Mouse (Mus musculus): ENCODE measurements around the gene Ptgds. TPM values are rescaled to one million over a fixed set of nuclear protein-coding genes. Genes with fewer than 3 reads are reported as not detected.
A peak's percentile ranks its signal among the peaks of the same experiment; 100 is the strongest.

Gene Ptgds
- polyA plus RNA-seq, 1 experiment = 0.80 TPM

DNA sequence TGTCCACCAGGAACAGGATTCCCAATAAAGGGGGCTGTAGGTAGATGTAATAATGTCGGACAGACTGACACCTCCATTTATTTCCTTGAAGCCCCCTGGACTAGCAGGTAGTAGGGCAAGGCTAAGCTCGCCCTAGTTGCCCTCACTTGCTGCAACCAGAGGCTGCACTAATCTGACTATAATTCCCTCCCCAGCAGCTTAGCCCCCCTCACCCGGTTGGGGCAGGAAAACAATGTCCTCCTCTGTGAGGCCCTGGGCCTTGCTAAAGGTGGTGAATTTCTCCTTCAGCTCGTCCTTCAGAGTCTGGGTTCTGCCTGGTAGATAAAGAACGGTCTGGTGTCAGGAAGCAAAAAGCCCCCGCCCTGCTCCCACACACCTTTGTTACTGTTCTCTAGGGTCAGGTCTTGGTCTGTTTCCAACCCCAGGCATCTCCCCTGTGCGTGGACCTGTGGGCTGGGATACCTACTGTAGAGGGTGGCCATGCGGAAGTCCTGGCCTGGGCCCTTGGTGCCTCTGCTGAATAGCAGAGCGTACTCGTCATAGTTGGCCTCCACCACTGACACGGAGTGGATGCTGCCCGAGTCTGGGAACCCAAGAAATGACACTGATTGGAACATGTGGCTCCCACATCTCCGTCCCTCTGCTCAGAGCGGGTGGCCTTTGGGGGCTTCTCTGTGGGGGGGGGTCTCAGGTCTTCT, 2.1 kb downstream of the Ptgds start:
- no peak for DNase-seq
- H3K4me1 ChIP-seq (ENCODE audit: control insufficient read depth, insufficient read depth, low read length) = no peaks in the 10 kb centered on the region
- 73% methylated on average over 14 of the region's 14 CpGs for WGBS
- H3K4me3 ChIP-seq (replicated peaks; ENCODE audit: extremely low read depth, low read depth, low read length) = no peak overlapping the region
- no peak for TF ChIP-seq POLR2A (IDR thresholded peaks at IDR 0.05; ENCODE audit: borderline replicate concordance, extremely low read depth, low read depth, low read length)
- no peak for TF ChIP-seq CTCF (IDR thresholded peaks at IDR 0.05; ENCODE audit: insufficient read depth, low read length)

DNA sequence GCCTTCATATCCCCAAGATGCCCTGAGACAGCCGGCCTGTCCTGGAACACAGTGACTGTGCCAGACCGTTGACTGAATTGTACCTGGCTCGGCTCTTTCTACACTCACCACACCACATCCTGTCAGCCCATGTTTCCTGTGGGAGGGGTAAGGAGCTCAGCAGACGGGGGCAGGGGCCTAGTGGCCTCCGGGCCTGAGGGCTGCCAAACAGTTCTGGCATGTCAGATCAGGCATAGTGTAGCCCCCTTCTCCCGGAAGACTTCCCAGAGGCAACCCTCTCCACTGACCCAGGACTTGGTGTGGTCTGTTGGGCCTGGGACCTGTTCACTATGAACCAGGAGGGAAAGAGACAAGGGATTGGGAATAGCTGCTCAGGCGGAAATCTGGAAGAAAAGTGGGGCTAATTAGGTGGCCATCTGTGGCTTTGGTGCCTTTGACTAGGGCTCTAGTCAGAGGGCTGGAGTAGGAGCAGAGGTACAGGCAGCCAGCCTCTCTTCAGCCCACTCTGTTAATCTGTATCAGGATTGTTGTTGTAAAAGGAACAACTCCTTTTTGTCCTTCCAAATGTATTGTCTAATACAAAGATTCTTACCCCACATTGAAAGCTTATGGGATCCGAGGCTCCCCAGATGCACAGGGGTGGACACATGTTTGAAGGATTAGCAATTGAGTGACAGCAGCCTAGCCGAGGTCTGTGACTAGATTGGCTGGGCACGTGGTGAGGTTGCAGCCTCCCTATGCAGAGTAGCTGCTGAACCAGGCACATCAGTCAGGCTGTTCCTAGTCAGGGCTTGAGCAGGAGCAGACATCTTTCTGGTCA, 3.8 kb downstream of the Ptgds start:
- 39% methylated on average over 10 of the region's 10 CpGs for WGBS
- DNase-seq = no peak

DNA sequence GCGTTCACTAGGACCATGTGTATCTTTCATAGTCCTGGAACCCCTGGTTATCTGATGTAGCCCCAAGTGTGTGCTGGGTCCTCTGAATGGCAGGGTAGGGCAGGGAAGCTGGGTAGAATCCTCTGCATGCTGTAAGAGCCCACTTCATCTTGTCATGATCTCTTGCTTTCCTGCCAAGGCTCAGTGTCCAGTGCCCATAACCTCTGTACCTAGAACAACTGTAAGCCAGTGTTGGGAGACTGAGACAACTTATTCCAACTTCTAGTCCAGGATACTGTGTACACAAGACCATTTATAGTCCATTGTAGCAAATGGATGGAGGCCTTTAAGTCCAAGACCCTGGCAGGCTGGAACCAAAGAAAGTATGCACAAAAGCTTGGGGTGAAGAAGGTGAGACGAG, 4.6 kb downstream of the Ptgds start:
- 64% methylated on average over 2 of the region's 2 CpGs for WGBS
- Histone ChIP-seq H3K4me1 (ENCODE audit: control insufficient read depth, insufficient read depth, low read length) (peaks cover 5% of the 10 kb centered on the region; the same call in 1 of the 2 replicates), H3K4me3 (replicated peaks; ENCODE audit: extremely low read depth, low read depth, low read length) (no peak overlapping the region)
- TF ChIP-seq POLR2A (IDR thresholded peaks at IDR 0.05; ENCODE audit: borderline replicate concordance, extremely low read depth, low read depth, low read length) (no peak), CTCF (IDR thresholded peaks at IDR 0.05; ENCODE audit: insufficient read depth, low read length) (no peak)
- no peak for DNase-seq

More for the DNA sequence above, 3.8 kb downstream of the Ptgds start:
- Histone ChIP-seq H3K4me3 (replicated peaks; ENCODE audit: extremely low read depth, low read depth, low read length) (no peak overlapping the region), H3K4me1 (ENCODE audit: control insufficient read depth, insufficient read depth, low read length) (peaks cover 5% of the 10 kb centered on the region; the same call in 1 of the 2 replicates)
- TF ChIP-seq CTCF (IDR thresholded peaks at IDR 0.05; ENCODE audit: insufficient read depth, low read length) (no peak), POLR2A (IDR thresholded peaks at IDR 0.05; ENCODE audit: borderline replicate concordance, extremely low read depth, low read depth, low read length) (no peak)

- WGBS = 85% methylated on average over 3 of the region's 3 CpGs
- no peak for DNase-seq
- no peak overlapping the region for H3K4me3 ChIP-seq (replicated peaks; ENCODE audit: extremely low read depth, low read depth, low read length)
- TF ChIP-seq POLR2A (IDR thresholded peaks at IDR 0.05; ENCODE audit: borderline replicate concordance, extremely low read depth, low read depth, low read length) (no peak), CTCF (IDR thresholded peaks at IDR 0.05; ENCODE audit: insufficient read depth, low read length) (no peak)
- peaks cover 9% of the 10 kb centered on the region; the same call in 1 of the 2 replicates for H3K4me1 ChIP-seq (ENCODE audit: control insufficient read depth, insufficient read depth, low read length)
Measured at GRCm38 (mm10) chr2:25463630-25464029, 6.2 kb downstream of the Ptgds start.

GRCm38 (mm10) chr2:25461407-25461806, 8.4 kb downstream of the Ptgds start:
- no peak for DNase-seq
- peaks cover 9% of the 10 kb centered on the region for H3K4me1 ChIP-seq (ENCODE audit: control insufficient read depth, insufficient read depth, low read length)
- peak overlapping the region; percentile 33 for H3K4me3 ChIP-seq (replicated peaks; ENCODE audit: extremely low read depth, low read depth, low read length)
- peak; percentile 31; the same call in 1 of the 2 replicates for TF ChIP-seq POLR2A (IDR thresholded peaks at IDR 0.05; ENCODE audit: borderline replicate concordance, extremely low read depth, low read depth, low read length)
- TF ChIP-seq CTCF (IDR thresholded peaks at IDR 0.05; ENCODE audit: insufficient read depth, low read length) = no peak
- 11% methylated on average over 3 of the region's 3 CpGs for WGBS

- WGBS = under 1% methylated on average over 48 of the region's 48 CpGs
- Histone ChIP-seq H3K4me1 (ENCODE audit: control insufficient read depth, insufficient read depth, low read length) (peaks cover 9% of the 10 kb centered on the region), H3K4me3 (replicated peaks; ENCODE audit: extremely low read depth, low read depth, low read length) (peak within 1 kb of the TSS; percentile 84)
- peak; percentile 89 for DNase-seq
- TF ChIP-seq CTCF (IDR thresholded peaks at IDR 0.05; ENCODE audit: insufficient read depth, low read length) (no peak), POLR2A (IDR thresholded peaks at IDR 0.05; ENCODE audit: borderline replicate concordance, extremely low read depth, low read depth, low read length) (peak; percentile 79; the same call in 1 of the 2 replicates)
Measured at GRCm38 (mm10) chr2:25460551-25461309, 9.1 kb downstream of the Ptgds start, which contains the start of gene Paxx. Paxx (minus strand) TSS chr2:25461094.

DNA sequence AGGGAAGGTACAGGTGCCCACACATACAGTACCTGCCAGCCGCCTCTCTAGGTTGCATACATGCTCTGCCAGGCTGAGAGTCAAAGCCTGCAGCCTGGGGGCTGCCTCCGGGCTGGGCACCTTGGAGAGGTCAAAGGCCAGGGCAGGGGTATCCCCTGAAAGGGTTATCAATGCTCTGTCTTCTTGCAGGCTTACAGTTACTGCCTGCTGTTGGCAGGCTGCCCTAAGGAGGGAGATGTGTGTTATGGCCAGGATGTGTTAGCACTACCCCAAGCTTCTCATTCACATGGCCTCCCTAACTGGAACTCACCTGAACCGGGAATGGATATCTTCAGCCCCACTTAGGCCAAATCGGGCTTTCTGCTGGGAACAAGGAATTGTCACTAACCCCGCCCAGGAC, 9.7 kb downstream of the Ptgds start:
- TF ChIP-seq POLR2A (IDR thresholded peaks at IDR 0.05; ENCODE audit: borderline replicate concordance, extremely low read depth, low read depth, low read length) = no peak
- no peak for TF ChIP-seq CTCF (IDR thresholded peaks at IDR 0.05; ENCODE audit: insufficient read depth, low read length)
- peaks cover 9% of the 10 kb centered on the region for H3K4me1 ChIP-seq (ENCODE audit: control insufficient read depth, insufficient read depth, low read length)
- peak overlapping the region; percentile 84 for H3K4me3 ChIP-seq (replicated peaks; ENCODE audit: extremely low read depth, low read depth, low read length)
- WGBS = 25% methylated on average over 5 of the region's 5 CpGs
- DNase-seq = no peak

GRCm38 (mm10) chr2:25458911-25459310, 10.9 kb downstream of the Ptgds start:
- DNase-seq = peak; percentile 64
- TF ChIP-seq CTCF (IDR thresholded peaks at IDR 0.05; ENCODE audit: insufficient read depth, low read length) = 0 out of 2 replicates have a peak, but pooled peaks have one; percentile 6
- no peak; the same call in 1 of the 2 replicates for TF ChIP-seq POLR2A (IDR thresholded peaks at IDR 0.05; ENCODE audit: borderline replicate concordance, extremely low read depth, low read depth, low read length)
- 53% methylated on average over 5 of the region's 5 CpGs for WGBS
- Histone ChIP-seq H3K4me1 (ENCODE audit: control insufficient read depth, insufficient read depth, low read length) (peaks cover 9% of the 10 kb centered on the region), H3K4me3 (replicated peaks; ENCODE audit: extremely low read depth, low read depth, low read length) (no peak overlapping the region)
